Mouse (Mus musculus) layer of hippocampus, postnatal 36 days (tissue): ENCODE measurements around the gene Tmem128. TPM values are rescaled to one million over a fixed set of nuclear protein-coding genes. Genes with fewer than 3 reads are reported as not detected.

ENCODE experiments used
- DNase-seq, 2 experiments: peaks; one replicate each; pipeline ENCODE4 v3.0.0; 2022
- total RNA-seq, 2 experiments: library from RNA; stranded (reverse); gene quantifications; 2 replicates each; pipeline ENCODE4 v1.2.3; 2021

Tmem128 gene
- total RNA-seq: 10 to 100 TPM; 30.9 to 31.6 TPM

GRCm38 (mm10) chr5:38260107-38260682 lies at the start of gene Tmem128:
Gene Tmem128, plus strand, starts transcription at chr5:38260185.
- peak; percentile 70 to 72 for DNase-seq

- no peak for DNase-seq
Measured at GRCm38 (mm10) chr5:38211691-38212090, 48.3 kb upstream of the Tmem128 start.

GRCm38 (mm10) chr5:38213009-38213408 lies 47.0 kb upstream of the Tmem128 start:
- peak; percentile 27 to 66 for DNase-seq

- DNase-seq: peak in 1 of 2 experiments; percentile 23
Measured at GRCm38 (mm10) chr5:38219771-38220307, 40.1 kb upstream of the Tmem128 start.

- DNase-seq: peak; percentile 94 to 96
Measured at GRCm38 (mm10) chr5:38220328-38220912, 39.6 kb upstream of the Tmem128 start, which contains the start of the genes Zbtb49 and Lyar. Gene Zbtb49, minus strand, starts transcription at chr5:38220457. Gene Lyar, plus strand, starts transcription at chr5:38220470.

- peak; percentile 21 to 28 for DNase-seq
Measured at GRCm38 (mm10) chr5:38235422-38235821, 24.6 kb upstream of the Tmem128 start.

- no peak for DNase-seq
Measured at GRCm38 (mm10) chr5:38236627-38237026, 23.4 kb upstream of the Tmem128 start.

GRCm38 (mm10) chr5:38240727-38241472 lies 19.1 kb upstream of the Tmem128 start:
- no peak for DNase-seq

- DNase-seq: no peak
Measured at GRCm38 (mm10) chr5:38241473-38241834, 18.5 kb upstream of the Tmem128 start.

GRCm38 (mm10) chr5:38241966-38242365 lies 18.0 kb upstream of the Tmem128 start:
- no peak for DNase-seq

GRCm38 (mm10) chr5:38255195-38255594 lies 4.8 kb upstream of the Tmem128 start:
- DNase-seq: no peak

GRCm38 (mm10) chr5:38255644-38256043 lies 4.3 kb upstream of the Tmem128 start:
- DNase-seq: no peak

- no peak for DNase-seq
Measured at GRCm38 (mm10) chr5:38256551-38256950, 3.4 kb upstream of the Tmem128 start.

GRCm38 (mm10) chr5:38258034-38258772 lies 1.8 kb upstream of the Tmem128 start:
- no peak for DNase-seq

- DNase-seq: no peak
Measured at GRCm38 (mm10) chr5:38258773-38259146, 1.2 kb upstream of the Tmem128 start.

- no peak for DNase-seq
Measured at GRCm38 (mm10) chr5:38259455-38260106, 404 bp upstream of the Tmem128 start.

GRCm38 (mm10) chr5:38270942-38271341 lies 11.0 kb downstream of the Tmem128 start:
- no peak for DNase-seq

- no peak for DNase-seq
Measured at GRCm38 (mm10) chr5:38273831-38274230, 13.8 kb downstream of the Tmem128 start.

- no peak for DNase-seq
Measured at GRCm38 (mm10) chr5:38275771-38276170, 15.8 kb downstream of the Tmem128 start, which contains the start of gene Otop1. Gene Otop1, plus strand, starts transcription at chr5:38275972.

GRCm38 (mm10) chr5:38276451-38276850 lies 16.5 kb downstream of the Tmem128 start:
- DNase-seq: no peak

- DNase-seq: no peak
Measured at GRCm38 (mm10) chr5:38277098-38277866, 17.3 kb downstream of the Tmem128 start.
